Mouse (Mus musculus) CH12.LX (cell line): Measurements from ENCODE around the gene Slc22a17. TPM values are rescaled to one million over a fixed set of nuclear protein-coding genes. Genes with fewer than 3 reads are reported as not detected.

Experiments
- DNase-seq: peaks from one replicate; pipeline ENCODE4 v3.0.0-alpha.2; 2013; ENCODE audit errors: extremely low read depth
- H3K27ac ChIP-seq: 2 replicates; pipeline ENCODE4 v1.5.1; 2012; ENCODE audit warnings: low read depth, mild to moderate bottlenecking, control low read depth, moderate library complexity; ENCODE audit not compliant: insufficient read depth
- H3K27me3 ChIP-seq: replicated peaks from 2 replicates; pipeline ENCODE3; 2012; ENCODE audit warnings: inconsistent platforms
- H3K36me3 ChIP-seq, 2 experiments: replicated peaks in 1 of 2; 2 replicates each; pipeline versions ENCODE3 to v1.6.1; 2012; ENCODE audit warnings: inconsistent platforms in 1 of 2, low read length in 1 of 2, mild to moderate bottlenecking in 1 of 2, mixed read lengths in 1 of 2, moderate library complexity in 1 of 2; ENCODE audit not compliant: control insufficient read depth in 1 of 2, insufficient read depth in 1 of 2
- H3K4me1 ChIP-seq, 2 experiments: 2 replicates each; pipeline ENCODE4 v1.6.1; 2012; ENCODE audit warnings: inconsistent platforms in 1 of 2, moderate library complexity in 1 of 2; ENCODE audit not compliant: insufficient read depth in 2 of 2, control insufficient read depth in 1 of 2
- H3K4me2 ChIP-seq: 2 replicates; pipeline ENCODE4 v1.6.1; 2012; ENCODE audit warnings: low read depth, mild to moderate bottlenecking, control low read depth; ENCODE audit not compliant: poor library complexity, insufficient read depth, severe bottlenecking
- H3K4me3 ChIP-seq, 3 experiments: fragments of 150-350 bp in 1 of 3; sonication (generic) in 1 of 3; replicated peaks in 1 of 3; 2 replicates each; pipeline versions ENCODE3 to v1.5.1; 2011 to 2012; ENCODE audit warnings: low read depth in 2 of 3, low read length in 2 of 3, mild to moderate bottlenecking in 2 of 3, moderate library complexity in 2 of 3, control low read depth in 1 of 3, improper control_type of control experiment in 1 of 3, inconsistent platforms in 1 of 3, mixed read lengths in 1 of 3; ENCODE audit not compliant: poor library complexity in 1 of 3
- H3K79me2 ChIP-seq: replicated peaks from 2 replicates; pipeline ENCODE4 v1.6.1; 2012; ENCODE audit warnings: mild to moderate bottlenecking, moderate library complexity; ENCODE audit not compliant: control insufficient read depth, poor library complexity, insufficient read depth, severe bottlenecking; ENCODE audit errors: extremely low read depth
- H3K9ac ChIP-seq: 2 replicates; pipeline ENCODE4 v1.6.1; 2012; ENCODE audit warnings: low read depth, mild to moderate bottlenecking, control low read depth, moderate library complexity; ENCODE audit not compliant: insufficient read depth
- H3K9me3 ChIP-seq: replicated peaks from 2 replicates; pipeline ENCODE3; 2012; ENCODE audit warnings: low read length, inconsistent platforms, mixed read lengths
- BHLHE40 ChIP-seq: IDR thresholded peaks from 2 replicates; pipeline ENCODE4 v1.6.1; 2011; ENCODE audit warnings: mild to moderate bottlenecking, low read depth, low read length, improper control_type of control experiment
- CHD2 ChIP-seq: IDR thresholded peaks from 2 replicates; pipeline ENCODE4 v1.6.1; 2011; ENCODE audit warnings: low read length, improper control_type of control experiment
- ELF1 ChIP-seq: IDR thresholded peaks from 2 replicates; pipeline ENCODE4 v1.6.1; 2014; ENCODE audit warnings: low read depth, mild to moderate bottlenecking, inconsistent platforms, low read length, improper control_type of control experiment
- ETS1 ChIP-seq: conservative IDR thresholded peaks from 2 replicates; pipeline ENCODE4 v1.6.1; 2012; ENCODE audit warnings: low read depth, mild to moderate bottlenecking, inconsistent platforms, low read length, improper control_type of control experiment, moderate library complexity
- HCFC1 ChIP-seq: IDR thresholded peaks from 2 replicates; pipeline ENCODE4 v1.6.1; 2012; ENCODE audit warnings: low read depth, mild to moderate bottlenecking, inconsistent platforms, low read length, improper control_type of control experiment
- MXI1 ChIP-seq: IDR thresholded peaks from 2 replicates; pipeline ENCODE4 v1.6.1; 2011; ENCODE audit warnings: mild to moderate bottlenecking, low read depth, low read length, improper control_type of control experiment
- MYC ChIP-seq: IDR thresholded peaks from 2 replicates; pipeline ENCODE4 v1.6.1; 2011; ENCODE audit warnings: low read depth, mild to moderate bottlenecking, improper control_type of control experiment, low read length
- NELFE ChIP-seq: IDR thresholded peaks from 2 replicates; pipeline ENCODE4 v1.6.1; 2011; ENCODE audit warnings: low read depth, low read length, improper control_type of control experiment
- NRF1 ChIP-seq: IDR thresholded peaks from 2 replicates; pipeline ENCODE4 v1.6.1; 2014; ENCODE audit warnings: low read depth, mild to moderate bottlenecking, inconsistent platforms, low read length, improper control_type of control experiment, moderate library complexity
- PAX5 ChIP-seq: IDR thresholded peaks from 2 replicates; pipeline ENCODE4 v1.6.1; 2012; ENCODE audit warnings: low read length, inconsistent platforms, mixed read lengths
- POLR2A ChIP-seq: IDR thresholded peaks from 2 replicates; pipeline ENCODE4 v1.6.1; 2011; ENCODE audit warnings: low read depth, mild to moderate bottlenecking, improper control_type of control experiment, low read length
- POLR2AphosphoS2 ChIP-seq: IDR thresholded peaks from 2 replicates; pipeline ENCODE4 v1.6.1; 2011; ENCODE audit warnings: low read depth, low read length, improper control_type of control experiment
- RAD21 ChIP-seq: IDR thresholded peaks from 2 replicates; pipeline ENCODE4 v1.6.1; 2011; ENCODE audit warnings: low read depth, mild to moderate bottlenecking, low read length, improper control_type of control experiment, moderate library complexity
- SMC3 ChIP-seq: IDR thresholded peaks from 2 replicates; pipeline ENCODE4 v1.6.1; 2011; ENCODE audit warnings: low read depth, low read length, improper control_type of control experiment
- TBP ChIP-seq: conservative IDR thresholded peaks from 2 replicates; pipeline ENCODE4 v1.6.1; 2011; ENCODE audit warnings: low read depth, low read length, improper control_type of control experiment
- USF2 ChIP-seq: conservative IDR thresholded peaks from 2 replicates; pipeline ENCODE4 v1.6.1; 2011; ENCODE audit warnings: low read depth, low read length, improper control_type of control experiment
- ZMIZ1 ChIP-seq: IDR thresholded peaks from 2 replicates; pipeline ENCODE4 v1.6.1; 2012; ENCODE audit warnings: low read depth, mild to moderate bottlenecking, inconsistent platforms, low read length, improper control_type of control experiment
- ZNF384 ChIP-seq: IDR thresholded peaks from 2 replicates; pipeline ENCODE4 v1.6.1; 2012; ENCODE audit warnings: low read depth, low read length, improper control_type of control experiment, inconsistent platforms
- dilution Hi-C: fragments of 300-500 bp; cut with MboI; formaldehyde crosslinking; loops from 2 replicates; pipeline ENCODE4 v1.14.3; 2020; ENCODE audit warnings: low sequenced_read_pairs; ENCODE audit not compliant: extremely low pct_unique_long_range_greater_than_20kb, extremely low pct_ligation_motif_present
- in situ Hi-C: fragments of 300-500 bp; cut with MboI; formaldehyde crosslinking; loops from 3 replicates; pipeline ENCODE4 v1.14.3; 2019; ENCODE audit warnings: low sequenced_read_pairs, low pct_ligation_motif_present, low pct_unique_long_range_greater_than_20kb, mixed read lengths
- polyA plus RNA-seq: library from polyadenylated mRNA; unstranded; fragments of >175 nt; gene quantifications from 2 replicates; pipeline ENCODE4 v1.2.1, GENCODE M21; 2012; ENCODE audit warnings: low read depth; ENCODE audit not compliant: insufficient read length
- total RNA-seq, 2 experiments: library from RNA; depleted of rRNA; stranded (reverse); fragments of 300-350 nt in 1 of 2; fragments of >200 nt in 1 of 2; gene quantifications; 2 replicates each; pipeline ENCODE4 v1.2.3; 2012 to 2014

Slc22a17 gene
- total and polyA plus RNA-seq, 3 experiments = 0.04 to 1.1 (median 0.34) TPM

DNA sequence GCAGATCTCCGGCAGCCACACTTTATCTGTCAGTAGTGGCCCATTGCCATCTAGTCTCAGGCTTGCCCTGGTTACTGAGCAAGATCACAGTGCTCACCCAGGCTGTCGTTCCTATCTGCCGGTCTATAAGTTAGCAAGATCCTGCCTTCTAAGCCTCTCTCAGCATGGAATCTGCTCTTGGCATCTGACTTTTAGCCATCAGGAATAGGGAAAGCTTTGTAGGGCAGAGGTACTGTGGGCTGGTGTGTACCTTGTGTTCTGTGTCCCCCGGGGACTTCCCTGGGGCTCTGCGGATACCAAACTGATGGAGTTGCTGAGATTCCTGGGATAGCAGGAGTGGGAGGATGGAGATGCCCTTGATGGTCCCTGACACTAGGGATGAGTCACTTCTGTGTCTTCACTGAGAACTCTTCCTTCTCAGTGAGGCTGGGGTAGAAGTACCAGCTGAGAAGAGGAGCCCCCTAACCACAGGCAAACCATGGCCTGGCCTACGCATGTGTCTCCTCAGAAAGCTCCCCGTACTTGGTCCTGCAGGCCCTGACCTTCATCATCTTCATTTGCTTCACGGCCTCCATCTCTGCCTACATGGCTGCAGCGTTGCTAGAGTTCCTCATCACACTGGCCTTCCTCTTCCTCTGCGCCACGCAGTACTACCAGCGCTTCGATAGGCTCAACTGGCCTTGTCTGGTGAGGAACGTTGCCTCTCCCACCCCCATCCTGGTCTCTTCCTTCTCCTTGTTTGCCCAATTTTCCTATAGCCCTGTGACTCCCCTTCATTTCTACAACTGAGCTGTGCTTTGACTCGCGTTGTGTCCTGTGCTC is 24.6 kb upstream of the Slc22a17 start:
- Histone ChIP-seq H3K9me3 (no peaks in the 10 kb centered on the region), H3K4me1 (peaks cover 2 to 5% of the 10 kb centered on the region in 2 experiments), H3K9ac (no peak overlapping the region), H3K4me2 (no peak overlapping the region), H3K36me3 (no peaks in the 10 kb centered on the region), H3K4me3 (no peak overlapping the region), H3K79me2 (no peaks in the 10 kb centered on the region), H3K27ac (no peak overlapping the region), H3K27me3 (peaks cover 69% of the 10 kb centered on the region)
- dilution Hi-C loops = no loop called here
- TF ChIP-seq SMC3 (no peak), POLR2A (no peak), BHLHE40 (no peak), PAX5 (no peak), HCFC1 (no peak), TBP (no peak), NRF1 (no peak), USF2 (no peak), RAD21 (no peak), ZMIZ1 (no peak), CHD2 (no peak), ELF1 (no peak), ETS1 (no peak), ZNF384 (no peak), NELFE (no peak), POLR2AphosphoS2 (no peak)
- DNase-seq = no peak
- in situ Hi-C loops = loop anchor here (5.0 kb wide), 1 partner anchor 35 kb away; no protein-coding TSS in a partner anchor

- H3K4me2 ChIP-seq = no peak overlapping the region
- dilution Hi-C loops = no loop called here
- H3K27me3 ChIP-seq = peaks cover 66% of the 10 kb centered on the region
- in situ Hi-C loops = loop anchor here (5.0 kb wide), 1 partner anchor 34 kb away; no protein-coding TSS in a partner anchor
- H3K79me2 ChIP-seq = no peaks in the 10 kb centered on the region
- no peaks in the 10 kb centered on the region for H3K36me3 ChIP-seq
- peaks cover 3 to 12% of the 10 kb centered on the region in 2 experiments for H3K4me1 ChIP-seq
- no peaks in the 10 kb centered on the region for H3K9me3 ChIP-seq
- no peak for DNase-seq
- H3K4me3 ChIP-seq = no peak overlapping the region
- TF ChIP-seq MYC (no peak), NRF1 (no peak), MXI1 (no peak)
- no peak overlapping the region for H3K27ac ChIP-seq
- H3K9ac ChIP-seq = no peak overlapping the region
These were observed 23.9 kb upstream of the Slc22a17 start for GRCm38 (mm10) chr14:54936831-54937160.
